Mouse (Mus musculus) olfactory bulb, adult 2 months (tissue): ENCODE data around the gene Casp2.

Experiments
- CTCF ChIP-seq: fragments of 200-500 bp; IDR thresholded peaks from 2 replicates; pipeline ENCODE4 v1.5.1; 2012; ENCODE audit warnings: low read depth, mild to moderate bottlenecking, low read length, moderate library complexity; ENCODE audit not compliant: insufficient read depth
- POLR2A ChIP-seq: fragments of 200-500 bp; IDR thresholded peaks from 2 replicates; pipeline ENCODE4 v1.6.1; 2012; ENCODE audit warnings: mild to moderate bottlenecking, low read depth, low read length, moderate library complexity; ENCODE audit not compliant: insufficient read depth

DNA sequence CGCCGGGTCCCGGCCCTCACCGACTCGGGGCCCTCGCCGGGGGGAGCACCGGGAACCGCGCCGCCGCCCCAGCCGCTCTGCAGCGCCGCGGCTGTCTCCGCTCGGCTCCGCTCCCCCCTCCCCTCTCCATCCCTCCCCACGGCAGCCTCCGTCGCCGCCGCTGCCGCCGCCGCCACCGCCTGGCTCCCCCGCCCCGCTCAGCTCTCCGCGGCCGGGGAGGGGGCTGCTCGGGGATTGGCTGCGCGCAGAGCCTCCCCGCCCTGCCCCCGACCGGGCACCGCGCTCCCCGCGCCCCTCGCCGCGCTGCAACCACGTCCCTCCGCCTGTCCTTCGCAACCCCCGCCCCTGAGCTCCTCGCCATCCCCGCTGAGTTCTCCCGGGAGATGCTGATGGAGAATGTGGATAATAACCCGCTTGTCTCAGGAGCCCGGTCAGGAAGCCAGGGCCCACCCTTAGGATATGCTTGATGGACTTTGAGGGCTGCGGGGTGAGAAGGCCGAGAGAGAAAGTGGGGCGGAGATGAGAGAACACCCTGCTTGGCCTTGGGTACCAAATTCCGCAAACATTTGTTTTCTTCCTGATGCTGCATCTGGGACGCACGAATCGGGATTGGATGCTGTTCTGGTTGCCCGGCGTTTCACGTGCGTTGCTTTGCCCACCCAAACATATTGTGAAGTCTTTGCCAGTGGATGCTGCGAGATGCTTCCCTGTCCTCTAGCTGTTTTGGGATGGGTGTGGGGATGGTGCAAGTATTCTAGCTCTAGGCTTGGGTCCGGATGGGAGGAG is 59.9 kb downstream of the Casp2 start, which contains the start of gene Fam131b:
- TF ChIP-seq POLR2A: peak; percentile 43
- TF ChIP-seq CTCF: no peak
